Mouse (Mus musculus) cerebellum, postnatal 36 days (tissue): ENCODE measurements at regions not wholly inside any gene's neighbourhood (a gene's known extent, or its start where the extent isn't known, plus 50 kb on each side); places are given as distances from the start of the nearest gene placed in this dataset.

ENCODE experiments used
- DNase-seq, 2 experiments: peaks; one replicate each; pipeline ENCODE4 v3.0.0; 2021 to 2022; ENCODE audit warnings: mixed read lengths in 2 of 2

DNA sequence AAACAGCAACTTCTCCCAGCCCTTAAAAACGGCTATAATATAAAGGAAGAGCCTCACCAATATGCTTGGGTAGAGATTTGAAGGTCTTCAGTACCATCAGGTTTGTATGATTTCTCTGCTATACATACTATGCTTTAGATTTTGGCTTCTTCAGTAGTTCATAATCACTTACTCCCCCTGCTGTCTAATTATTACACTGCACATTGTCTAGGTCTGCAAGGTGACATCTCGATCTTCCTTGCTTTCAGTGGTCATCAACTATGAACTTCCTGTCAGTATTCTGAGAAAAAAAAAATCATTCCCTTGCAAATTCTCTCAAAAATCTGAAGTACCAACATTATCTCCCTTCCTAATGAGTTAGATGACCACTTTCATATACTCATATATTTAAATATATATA is 225.4 kb upstream of the Galnt5 start:
- no peak for DNase-seq

DNA sequence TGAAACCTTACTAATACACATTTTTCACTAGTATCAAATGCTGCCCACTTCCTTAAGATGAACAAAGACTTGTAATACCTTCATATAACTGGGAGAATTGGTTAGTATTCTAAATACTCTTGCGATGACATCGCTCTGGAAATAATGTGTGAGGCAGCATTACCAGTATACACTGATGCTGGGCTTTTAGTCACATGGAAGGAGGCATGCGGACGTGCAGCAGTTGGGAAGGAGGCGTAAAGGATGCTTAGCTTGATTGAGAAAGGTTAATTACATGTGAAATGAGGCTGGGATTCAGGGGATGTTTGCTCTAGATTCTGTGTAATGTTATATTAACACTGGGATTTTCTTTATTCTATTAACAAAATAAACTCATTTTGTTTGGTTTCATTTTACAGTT is 221.5 kb upstream of the Galnt5 start:
- no peak for DNase-seq

DNA sequence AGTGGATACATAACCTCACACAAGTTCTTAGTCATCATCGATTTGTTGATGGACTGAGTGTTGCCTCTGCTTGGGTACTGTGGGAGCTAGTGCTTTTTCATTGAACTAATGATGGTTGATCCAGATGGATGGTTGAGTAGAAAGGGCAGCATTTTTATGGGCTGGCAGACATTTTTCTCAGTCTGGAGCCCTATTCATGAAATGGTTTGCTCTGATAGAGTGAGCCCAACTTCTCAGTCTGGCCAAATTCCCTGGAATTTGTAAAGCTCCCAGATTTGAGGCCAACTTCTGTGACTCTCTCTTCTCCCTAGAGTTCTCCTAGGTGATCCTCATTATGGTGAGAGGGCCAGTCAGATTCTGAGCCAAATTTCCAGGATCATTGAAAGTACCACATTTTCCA is 216.8 kb upstream of the Galnt5 start:
- no peak for DNase-seq

DNA sequence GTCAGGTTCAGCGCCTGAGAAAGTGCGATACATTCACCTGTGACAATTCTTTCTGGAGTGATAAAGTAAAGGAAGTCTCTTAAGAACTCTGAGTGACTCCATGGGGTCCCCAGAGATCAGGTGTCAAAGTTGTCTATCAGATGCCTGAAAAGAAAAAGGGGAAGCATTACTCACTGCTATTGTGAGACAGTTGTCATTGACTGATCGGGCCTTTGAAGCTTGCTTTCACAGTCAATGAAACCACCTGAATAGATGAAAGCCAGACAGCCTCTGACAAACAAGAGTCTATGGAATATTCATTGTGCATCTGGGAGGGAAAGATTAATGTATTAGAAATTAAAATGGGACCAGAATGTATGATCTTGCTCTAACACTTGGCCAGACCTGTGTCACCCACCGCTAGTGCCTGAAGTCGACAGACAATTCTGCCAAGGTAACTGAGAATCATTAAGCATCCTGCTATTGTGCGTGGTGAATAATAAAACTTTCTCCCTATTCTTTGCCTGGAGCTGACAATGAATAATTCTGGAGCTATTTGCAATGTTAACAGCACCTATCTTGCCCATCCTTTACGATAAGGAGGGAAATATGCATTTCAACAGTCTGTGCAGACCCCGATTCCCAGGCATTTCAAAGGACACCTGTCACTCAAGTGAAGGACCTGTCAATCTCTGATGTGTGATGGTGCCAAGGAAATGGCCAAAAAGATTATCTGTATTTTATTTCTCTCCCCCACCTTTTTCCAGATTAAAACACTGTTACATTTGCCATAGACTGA is 204.0 kb upstream of the Galnt5 start:
- no peak for DNase-seq

- no peak for DNase-seq
Measured at GRCm38 (mm10) chr2:57799279-57799678, 198.4 kb upstream of the Galnt5 start.

GRCm38 (mm10) chr2:57807911-57808310 is 189.8 kb upstream of the Galnt5 start:
- DNase-seq, result no peak

- DNase-seq, result no peak
Measured at GRCm38 (mm10) chr2:57812996-57813395, 184.7 kb upstream of the Galnt5 start.

DNA sequence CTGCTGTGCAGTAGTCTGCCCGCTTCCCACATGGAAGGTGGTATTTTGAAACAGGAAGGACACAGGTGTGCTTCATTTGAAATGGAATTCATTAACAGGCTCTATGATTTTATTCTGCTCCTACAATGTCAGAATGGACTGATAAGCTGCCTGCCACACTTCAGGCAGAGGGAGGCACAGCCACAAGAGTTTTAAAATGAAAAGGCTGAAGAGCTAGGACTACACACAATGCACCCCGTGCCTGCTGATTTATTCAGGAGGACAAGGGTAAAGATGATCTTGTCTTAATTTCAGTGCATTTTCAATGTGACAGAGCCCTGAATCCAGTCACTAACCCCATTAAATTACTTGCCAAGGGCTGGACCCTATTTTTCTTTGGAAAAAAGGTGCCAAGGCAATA is 177.3 kb upstream of the Galnt5 start:
- no peak for DNase-seq

DNA sequence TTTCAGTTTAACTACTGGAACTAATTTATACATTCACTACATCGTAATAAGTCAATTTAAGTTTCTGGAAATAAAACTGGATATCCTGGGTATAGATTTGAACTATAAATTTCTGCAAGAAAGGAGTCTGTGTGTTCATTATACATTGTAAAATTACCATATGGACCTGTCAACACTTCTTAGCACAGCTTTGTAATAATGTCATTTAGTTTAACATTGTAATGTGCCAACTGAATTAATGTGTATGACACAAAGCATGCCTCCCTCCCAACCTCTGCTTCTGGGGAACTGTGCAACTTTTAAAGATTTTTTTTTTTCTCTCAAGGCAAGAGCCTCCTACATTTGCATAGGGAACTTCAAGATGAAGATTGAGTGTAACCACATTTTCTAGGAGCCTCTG is 176.8 kb upstream of the Galnt5 start:
- no peak for DNase-seq

GRCm38 (mm10) chr2:57828284-57828683 is 169.4 kb upstream of the Galnt5 start:
- DNase-seq, result no peak

- DNase-seq, result peak; percentile 52 to 69
Measured at GRCm38 (mm10) chr2:57832565-57833355, 164.9 kb upstream of the Galnt5 start.

DNA sequence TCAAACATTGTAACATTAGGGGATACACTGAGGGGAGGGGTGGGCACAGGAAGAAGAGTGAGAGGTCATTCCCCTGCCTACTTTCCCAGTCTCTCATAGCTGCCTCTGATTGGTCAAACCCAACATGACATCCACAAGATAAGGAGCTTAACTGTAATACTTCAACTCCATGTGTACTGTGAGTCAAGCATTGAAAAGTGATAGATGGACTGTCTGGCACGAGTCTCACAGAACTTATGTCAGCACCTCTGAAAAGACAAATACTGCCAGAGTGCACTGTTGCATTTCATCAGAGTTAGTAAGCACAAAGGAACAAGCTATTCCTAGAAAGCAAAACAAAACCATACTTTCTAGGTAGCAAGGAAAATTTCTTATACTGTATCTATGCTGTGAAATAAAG is 152.5 kb upstream of the Galnt5 start:
- no peak for DNase-seq

GRCm38 (mm10) chr2:57847707-57848106 is 150.0 kb upstream of the Galnt5 start:
- DNase-seq, result no peak

DNA sequence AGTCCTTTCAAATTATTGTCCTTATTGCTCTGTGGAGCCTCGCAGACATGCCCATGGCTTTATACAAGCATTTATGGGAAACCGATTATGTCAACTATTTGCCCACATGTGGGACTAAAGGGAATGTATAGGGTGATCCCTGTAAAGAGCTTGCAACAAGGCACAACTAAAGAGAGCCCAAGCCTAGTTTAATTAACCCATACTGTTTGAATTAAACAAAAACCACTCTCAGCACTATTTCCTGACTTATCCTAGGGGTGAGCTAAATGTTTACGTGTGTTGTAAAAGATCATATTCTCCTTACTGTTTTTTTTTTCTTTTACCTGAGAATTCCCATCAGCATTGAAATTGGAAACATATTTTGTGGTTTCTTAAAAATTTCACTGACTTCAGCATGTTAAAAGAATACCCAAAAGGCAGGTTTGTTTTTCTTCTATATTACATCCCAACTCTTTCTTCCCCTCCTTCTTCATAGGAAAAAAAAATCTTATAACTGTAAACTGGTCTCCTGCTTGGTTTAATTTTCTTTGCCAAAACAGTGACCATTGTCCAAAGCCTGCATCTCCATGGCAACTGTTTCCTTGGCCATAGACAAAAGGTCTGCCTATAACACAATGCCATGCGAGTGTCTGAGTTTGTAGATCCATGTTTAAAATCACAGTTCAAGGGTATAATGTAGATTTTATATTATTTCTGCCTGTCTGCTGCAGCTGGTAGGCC is 148.2 kb upstream of the Galnt5 start:
- DNase-seq, result no peak

- DNase-seq, result no peak
Measured at GRCm38 (mm10) chr2:57850058-57850400, 147.7 kb upstream of the Galnt5 start.

DNA sequence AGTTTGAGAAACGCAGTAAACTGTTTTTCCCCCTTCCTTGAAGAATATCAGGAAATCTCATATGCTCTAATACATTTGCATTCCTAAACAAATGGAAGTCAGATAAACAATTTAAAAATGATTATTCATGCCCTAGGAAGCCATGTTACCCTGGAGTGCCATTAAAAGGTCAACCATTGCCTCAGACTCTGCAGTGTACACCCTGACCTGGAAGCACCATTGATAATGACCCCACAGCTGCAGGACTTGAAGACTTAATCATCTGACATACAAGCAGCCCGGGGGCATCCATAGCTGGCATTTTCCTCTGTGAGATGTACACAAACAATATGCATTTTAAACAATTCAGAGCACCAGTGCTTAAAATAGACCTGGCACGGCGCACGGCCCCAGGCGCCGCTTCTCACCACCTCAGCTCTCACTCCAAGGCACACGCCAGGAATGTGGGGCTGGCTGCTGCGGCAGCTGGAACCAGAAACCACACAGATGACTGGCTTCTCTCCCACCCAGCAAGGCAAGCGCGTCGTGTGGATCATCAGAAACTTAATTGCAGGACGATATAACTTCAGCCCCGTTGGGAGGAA is 141.1 kb upstream of the Galnt5 start:
- DNase-seq, result no peak

- DNase-seq, result no peak
Measured at GRCm38 (mm10) chr2:57865289-57865688, 132.4 kb upstream of the Galnt5 start.

GRCm38 (mm10) chr2:57868046-57868445 is 129.6 kb upstream of the Galnt5 start:
- no peak for DNase-seq

DNA sequence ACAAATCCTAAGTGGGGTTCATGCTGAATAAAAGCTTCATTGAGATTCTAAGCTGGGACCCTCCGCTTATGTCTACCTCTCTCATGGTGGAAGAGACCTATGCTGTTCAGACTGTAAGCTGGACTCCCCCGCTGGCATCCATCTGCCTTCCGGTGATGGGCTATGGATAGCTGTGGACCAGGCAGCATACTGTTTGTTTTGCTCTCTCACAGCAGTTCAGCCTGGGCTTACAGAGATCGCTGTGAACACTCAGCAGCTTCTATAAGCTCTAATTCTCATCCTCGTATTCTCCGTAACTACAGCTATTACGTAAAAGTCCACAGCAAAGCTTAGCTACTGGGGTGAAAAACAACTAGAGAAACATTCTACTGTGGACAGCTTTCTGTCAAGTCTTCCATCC is 97.5 kb upstream of the Galnt5 start:
- peak; percentile 65 to 71 for DNase-seq

DNA sequence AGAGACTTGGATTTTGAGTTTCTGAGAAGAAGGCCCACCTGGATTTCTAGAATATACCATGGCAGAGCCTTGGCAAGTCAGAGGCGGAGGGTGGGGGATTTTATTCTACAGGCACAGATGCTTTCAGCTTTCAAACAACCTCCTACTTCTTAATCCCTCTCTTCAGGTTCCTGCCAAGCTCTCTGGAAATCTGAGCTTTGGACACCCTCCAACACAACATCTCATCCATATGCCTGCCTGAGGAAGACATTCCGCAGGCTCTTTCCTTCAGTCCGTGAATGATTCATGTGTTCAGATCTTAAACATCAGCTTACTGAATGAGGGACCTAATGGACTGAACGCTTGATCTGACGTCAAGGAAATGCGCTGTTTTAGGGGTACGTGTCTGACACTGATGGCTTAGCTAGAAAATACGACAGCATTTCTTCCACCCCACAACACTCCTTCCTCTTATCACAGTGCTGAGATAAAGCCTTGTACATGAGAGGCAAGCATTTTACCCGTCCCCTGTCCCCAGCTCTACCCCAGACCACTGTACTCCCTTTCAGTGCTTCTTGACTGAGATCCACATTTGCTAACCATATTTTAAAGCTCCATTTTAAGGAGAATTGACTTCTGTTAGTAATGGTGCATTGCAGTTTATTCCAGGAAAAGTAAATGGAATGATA is 97.0 kb upstream of the Galnt5 start:
- peak; percentile 66 to 77 for DNase-seq

- peak; percentile 47 to 56 for DNase-seq
Measured at GRCm38 (mm10) chr2:57905184-57905583, 92.5 kb upstream of the Galnt5 start.

DNA sequence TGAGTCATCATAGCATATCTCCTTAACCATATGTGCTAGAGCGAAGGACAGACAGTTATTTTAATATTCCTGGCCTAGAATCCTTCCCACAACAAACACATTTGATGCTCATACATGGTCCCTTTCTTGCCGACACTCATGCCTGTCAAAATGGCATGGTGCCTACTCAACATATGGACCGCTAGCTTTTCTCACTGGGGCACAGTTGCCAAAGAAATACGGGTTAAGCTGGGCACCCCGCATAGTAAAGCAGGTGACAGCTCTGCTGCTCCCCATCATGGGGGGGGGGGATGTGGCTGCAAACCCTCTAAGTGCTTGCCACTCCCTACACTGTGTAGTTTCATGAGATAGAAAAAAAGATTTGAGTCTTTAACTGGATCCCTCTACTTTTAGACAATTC is 90.7 kb upstream of the Galnt5 start:
- peak; percentile 86 to 92 for DNase-seq

- DNase-seq, result peak; percentile 17 to 37
Measured at GRCm38 (mm10) chr2:57909706-57910105, 88.0 kb upstream of the Galnt5 start.
